Mouse (Mus musculus) liver, embryonic 16.5 days (tissue): Measurements from ENCODE around the gene Cask. TPM values are rescaled to one million over a fixed set of nuclear protein-coding genes. Genes with fewer than 3 reads are reported as not detected.

Experiments
- microRNA-seq: library from miRNA; unstranded; fragments of <30 nt; microRNA quantifications from one replicate; pipeline ENCODE4, GENCODE M21; 2016
- polyA plus RNA-seq: library from polyadenylated mRNA; unstranded; fragments of >200 nt; fragmentation: Nextera tagmentation; extraction: Ambion mirVana; gene quantifications from 2 replicates; pipeline ENCODE4 v1.2.1, GENCODE M21; 2015

The Cask gene
- polyA plus RNA-seq, 1 experiment from 2014 or later = 1.4 TPM

Small RNAs within 50 kb of the gene (microRNA-seq; reads per million reads assigned to microRNA genes)
- gene Gm25246 = not detected

Other genes starting within 250 kb of the Cask start
- 0.28 and 0.38 TPM in 2 replicates for gene Gpr34, start 219.3 kb downstream of the Cask start, polyA plus RNA-seq
- gene Gpr82, start 190.0 kb downstream of the Cask start, polyA plus RNA-seq = 0.05 TPM in 1 of 2 replicates, not detected in the other